Mouse (Mus musculus) liver, postnatal 0 days (tissue): ENCODE data around the gene Gse1. TPM values are rescaled to one million over a fixed set of nuclear protein-coding genes. Genes with fewer than 3 reads are reported as not detected.

Experiments
- ATAC-seq: fragments of 200-750 bp; cut with Nextera tagmentation; 2 replicates; pipeline ENCODE4 v1.8.0; 2017; ENCODE audit warnings: mild to moderate bottlenecking, moderate library complexity
- DNase-seq: peaks from one replicate; pipeline ENCODE4 v3.0.0-alpha.2; 2016
- H3K27ac ChIP-seq: fragments of 300-500 bp; sonication (generic); 2 replicates; pipeline ENCODE4 v1.5.1; 2014; ENCODE audit warnings: antibody characterized with exemption, moderate library complexity, mild to moderate bottlenecking, low read depth
- H3K27me3 ChIP-seq: fragments of 300-500 bp; sonication (generic); 2 replicates; pipeline ENCODE4 v1.6.1; 2014; ENCODE audit warnings: low read length, control low read depth, mixed read lengths; ENCODE audit not compliant: insufficient read depth
- H3K36me3 ChIP-seq: fragments of 300-500 bp; sonication (generic); replicated peaks from 2 replicates; pipeline ENCODE4 v1.6.1; 2014; ENCODE audit warnings: mild to moderate bottlenecking, control low read depth, low read length, moderate library complexity, mixed read lengths; ENCODE audit not compliant: insufficient read depth
- H3K4me1 ChIP-seq: fragments of 300-500 bp; sonication (generic); 2 replicates; pipeline ENCODE4 v1.6.1; 2014; ENCODE audit warnings: antibody characterized with exemption, mild to moderate bottlenecking, control low read depth; ENCODE audit not compliant: insufficient read depth
- H3K4me2 ChIP-seq: fragments of 300-500 bp; sonication (generic); 2 replicates; pipeline ENCODE4 v1.6.1; 2014; ENCODE audit warnings: low read depth, mild to moderate bottlenecking, low read length, moderate library complexity, mixed read lengths
- H3K4me3 ChIP-seq: fragments of 300-500 bp; sonication (generic); 2 replicates; pipeline ENCODE4 v1.5.1; 2014; ENCODE audit warnings: low read depth, low read length
- H3K9ac ChIP-seq: fragments of 300-500 bp; sonication (generic); replicated peaks from 2 replicates; pipeline ENCODE4 v1.6.1; 2014; ENCODE audit warnings: mild to moderate bottlenecking, moderate library complexity
- H3K9me3 ChIP-seq: fragments of 300-500 bp; sonication (generic); 2 replicates; pipeline ENCODE4 v1.6.1; 2016; ENCODE audit warnings: mild to moderate bottlenecking, control low read depth, low read length, mixed read lengths
- CTCF ChIP-seq: sonication (generic); IDR thresholded peaks from 2 replicates; pipeline ENCODE4 v1.5.1; 2016; ENCODE audit warnings: antibody characterized with exemption, low read depth
- EP300 ChIP-seq: IDR thresholded peaks from 2 replicates; pipeline ENCODE4 v1.6.1; 2016; ENCODE audit warnings: antibody characterized with exemption, low read depth, mild to moderate bottlenecking
- WGBS: fragments of 180-500 bp; shearing (Covaris S2); extraction: QIAGEN DNeasy Blood & Tissue Kit; methylation state at CpG from one replicate; pipeline ENCODE4 v1.1.7; 2014; ENCODE audit not compliant: insufficient replicate concordance; 5-methylcytosine and 5-hydroxymethylcytosine counted together
- polyA plus RNA-seq: library from polyadenylated mRNA; unstranded; fragments of >200 nt; fragmentation: Nextera tagmentation; extraction: Ambion mirVana; gene quantifications from 2 replicates; pipeline ENCODE4 v1.2.1, GENCODE M21; 2015

The Gse1 gene
- polyA plus RNA-seq, 1 experiment from 2014 or later, result 7.7 TPM

GRCm38 (mm10) chr8:120598579-120598978 is 370.3 kb downstream of the Gse1 start:
- Histone ChIP-seq H3K9ac (no peak overlapping the region), H3K9me3 (no peaks in the 10 kb centered on the region), H3K27ac (no peak overlapping the region), H3K27me3 (no peaks in the 10 kb centered on the region), H3K4me3 (no peak overlapping the region), H3K4me2 (no peak overlapping the region), H3K36me3 (no peaks in the 10 kb centered on the region), H3K4me1 (no peaks in the 10 kb centered on the region; the same call in 1 of the 2 replicates)
- ATAC-seq (no peak), DNase-seq (no peak)
- TF ChIP-seq CTCF (no peak), EP300 (no peak)
- WGBS, result 55% methylated on average over 23 of the region's 24 CpGs

DNA sequence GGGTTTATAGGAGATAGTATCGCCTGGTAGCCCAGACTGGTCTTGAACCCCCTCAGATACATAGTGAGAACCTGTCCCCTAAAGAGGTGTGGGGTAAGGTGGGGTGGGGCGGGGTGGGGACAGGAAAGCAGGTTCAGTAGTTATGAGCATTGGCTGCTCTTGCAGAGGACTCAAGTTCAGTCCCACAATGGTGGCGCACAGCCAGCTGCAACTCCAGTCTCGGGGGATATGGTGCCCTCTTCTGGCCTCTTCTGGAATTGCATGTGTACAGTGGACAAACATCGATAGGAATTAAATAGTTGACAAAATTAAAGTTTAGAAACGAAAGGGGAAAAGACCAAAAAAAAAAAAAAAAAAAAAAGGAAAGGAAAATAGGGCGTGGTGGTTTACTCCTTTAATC is 371.2 kb downstream of the Gse1 start:
- no peak for ATAC-seq
- Histone ChIP-seq H3K36me3 (no peaks in the 10 kb centered on the region), H3K27me3 (no peaks in the 10 kb centered on the region), H3K27ac (no peak overlapping the region), H3K9me3 (no peaks in the 10 kb centered on the region), H3K4me1 (no peaks in the 10 kb centered on the region; the same call in 1 of the 2 replicates), H3K4me3 (no peak overlapping the region), H3K9ac (no peak overlapping the region), H3K4me2 (no peak overlapping the region)
- DNase-seq, result peak; percentile 88
- WGBS, result 33% methylated on average over 7 of the region's 7 CpGs
- TF ChIP-seq CTCF (peak; percentile 87), EP300 (no peak)

DNA sequence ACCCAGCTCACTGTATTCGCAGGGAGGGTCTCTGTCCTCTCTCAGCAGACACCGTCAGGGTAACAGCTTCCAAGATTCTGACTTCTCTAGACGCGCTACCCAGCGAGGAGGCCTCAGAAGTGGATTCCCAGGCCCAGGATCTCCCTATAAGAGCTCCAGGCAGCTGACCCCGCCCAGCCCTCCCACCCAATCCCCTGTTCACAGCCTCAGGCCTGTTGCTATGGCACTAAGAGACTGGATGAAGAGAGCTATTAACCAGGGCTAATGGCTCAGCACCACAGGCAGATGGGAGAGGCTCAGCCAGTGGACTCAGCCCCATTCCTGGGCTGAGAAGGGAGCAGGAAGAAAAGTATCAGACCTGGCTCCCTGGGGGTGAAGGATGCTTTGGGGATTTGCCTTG is 374.4 kb downstream of the Gse1 start:
- Histone ChIP-seq H3K9ac (no peak overlapping the region), H3K27ac (no peak overlapping the region), H3K4me2 (no peak overlapping the region), H3K4me1 (no peaks in the 10 kb centered on the region; the same call in 1 of the 2 replicates), H3K4me3 (no peak overlapping the region), H3K9me3 (no peaks in the 10 kb centered on the region), H3K36me3 (no peaks in the 10 kb centered on the region), H3K27me3 (no peaks in the 10 kb centered on the region)
- 76% methylated on average over 6 of the region's 6 CpGs for WGBS
- ATAC-seq (no peak), DNase-seq (no peak)
- no peak for TF ChIP-seq CTCF
- no peak for TF ChIP-seq EP300

DNA sequence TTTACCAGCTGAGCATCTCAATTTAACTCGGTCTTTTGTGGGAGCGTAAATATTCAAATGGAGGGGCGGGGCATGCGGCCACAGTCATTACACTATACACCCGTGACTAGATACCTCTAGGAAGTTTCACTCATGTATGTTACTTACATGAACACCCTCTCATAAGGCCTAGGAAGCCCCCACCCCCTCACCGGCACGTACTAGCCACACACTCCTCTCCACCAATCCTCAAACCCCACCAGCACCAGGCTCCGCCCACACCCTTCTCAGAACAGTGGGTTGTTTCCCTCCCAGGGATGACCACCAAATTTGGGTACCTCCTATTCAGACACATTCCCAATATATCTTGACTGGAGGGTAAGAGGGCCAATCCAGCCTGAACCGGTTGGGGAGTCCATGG is 379.2 kb downstream of the Gse1 start:
- 0 out of 2 replicates have a peak, but pooled peaks have one; percentile 7 for ATAC-seq
- DNase-seq, result no peak
- no peaks in the 10 kb centered on the region for H3K27me3 ChIP-seq
- H3K4me1 ChIP-seq, result no peaks in the 10 kb centered on the region
- TF ChIP-seq CTCF (no peak), EP300 (no peak)
- H3K4me2 ChIP-seq, result peak overlapping the region; percentile 42
- no peaks in the 10 kb centered on the region for H3K9me3 ChIP-seq
- no peak overlapping the region for H3K9ac ChIP-seq
- no peaks in the 10 kb centered on the region for H3K36me3 ChIP-seq
- no peak overlapping the region for H3K4me3 ChIP-seq
- no peak overlapping the region for H3K27ac ChIP-seq
- 69% methylated on average over 9 of the region's 9 CpGs for WGBS

GRCm38 (mm10) chr8:120607885-120608284 is 379.6 kb downstream of the Gse1 start:
- ATAC-seq (peak; percentile 64; the same call in 1 of the 2 replicates), DNase-seq (peak; percentile 83)
- Histone ChIP-seq H3K36me3 (no peaks in the 10 kb centered on the region), H3K27ac (no peak overlapping the region), H3K9me3 (no peaks in the 10 kb centered on the region), H3K4me1 (no peaks in the 10 kb centered on the region), H3K27me3 (no peaks in the 10 kb centered on the region), H3K4me3 (no peak overlapping the region), H3K4me2 (peak overlapping the region; percentile 42), H3K9ac (no peak overlapping the region)
- 7% methylated on average over 7 of the region's 7 CpGs for whole genome bisulfite sequencing
- TF ChIP-seq EP300 (no peak), CTCF (peak; percentile 93)

- H3K4me2 ChIP-seq, result no peak overlapping the region
- H3K27me3 ChIP-seq, result no peaks in the 10 kb centered on the region
- ATAC-seq (no peak), DNase-seq (no peak)
- TF ChIP-seq EP300 (no peak), CTCF (no peak)
- H3K27ac ChIP-seq, result no peak overlapping the region
- no peaks in the 10 kb centered on the region for H3K4me1 ChIP-seq
- WGBS, result 77% methylated on average over 6 of the region's 6 CpGs
- H3K36me3 ChIP-seq, result no peaks in the 10 kb centered on the region
- no peaks in the 10 kb centered on the region for H3K9me3 ChIP-seq
- H3K9ac ChIP-seq, result no peak overlapping the region
- no peak overlapping the region for H3K4me3 ChIP-seq
Observed at GRCm38 (mm10) chr8:120610824-120611223, 382.6 kb downstream of the Gse1 start.

DNA sequence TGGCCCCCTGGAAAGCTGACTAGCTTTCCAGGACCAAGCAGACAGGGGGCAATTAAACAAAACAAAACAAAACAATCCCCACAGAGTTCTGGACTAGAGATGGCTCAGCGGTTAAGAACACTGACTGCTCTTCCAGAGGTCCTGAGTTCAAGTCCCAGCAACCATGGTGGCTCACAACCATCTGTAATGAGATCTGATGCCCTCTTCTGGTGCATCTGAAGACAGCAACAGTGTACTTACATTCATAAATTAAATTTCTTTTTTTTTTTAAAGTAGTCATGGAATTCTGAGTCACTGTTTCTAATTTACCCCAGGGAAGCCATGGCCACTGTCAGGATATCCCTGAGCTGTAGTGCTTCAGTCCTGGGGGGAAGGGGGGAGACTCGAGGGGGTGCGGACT is 386.2 kb downstream of the Gse1 start:
- H3K27ac ChIP-seq, result no peak overlapping the region
- WGBS, result 85% methylated on average over 3 of the region's 3 CpGs
- no peak overlapping the region for H3K4me2 ChIP-seq
- H3K27me3 ChIP-seq, result no peaks in the 10 kb centered on the region
- H3K4me3 ChIP-seq, result no peak overlapping the region
- DNase-seq (no peak), ATAC-seq (no peak)
- no peak for TF ChIP-seq EP300
- no peak for TF ChIP-seq CTCF
- no peaks in the 10 kb centered on the region; the same call in 1 of the 2 replicates for H3K4me1 ChIP-seq
- no peaks in the 10 kb centered on the region for H3K9me3 ChIP-seq
- no peak overlapping the region for H3K9ac ChIP-seq
- H3K36me3 ChIP-seq, result no peaks in the 10 kb centered on the region
